Mouse (Mus musculus) adrenal gland, postnatal 4 days (tissue): ENCODE measurements around the gene Rab3ip. TPM values are rescaled to one million over a fixed set of nuclear protein-coding genes. Genes with fewer than 3 reads are reported as not detected.

Experiments used
- DNase-seq, 2 experiments: peaks; one replicate each; pipeline ENCODE4 v3.0.0; 2021 to 2022; ENCODE audit warnings: low spot score in 2 of 2, mixed read lengths in 2 of 2
- total RNA-seq, 2 experiments: library from RNA; stranded (reverse); gene quantifications; 2 replicates each; pipeline ENCODE4 v1.2.3; 2021

Gene Rab3ip
- total RNA-seq, 2 experiments from 2014 or later, result 37.1 to 53.9 TPM

- no peak for DNase-seq
Measured at GRCm38 (mm10) chr10:116962803-116963202, 12.2 kb upstream of the Rab3ip start.

- no peak for DNase-seq
Measured at GRCm38 (mm10) chr10:116962152-116962551, 11.6 kb upstream of the Rab3ip start.

- no peak for DNase-seq
Measured at GRCm38 (mm10) chr10:116957867-116958551, 7.4 kb upstream of the Rab3ip start.

- DNase-seq, result no peak
Measured at GRCm38 (mm10) chr10:116956483-116957158, 6.1 kb upstream of the Rab3ip start.

- no peak for DNase-seq
Measured at GRCm38 (mm10) chr10:116955191-116955590, 4.6 kb upstream of the Rab3ip start.

GRCm38 (mm10) chr10:116950886-116951285 lies 317 bp upstream of the Rab3ip start:
- no peak for DNase-seq

- peak in 1 of 2 experiments; percentile 21 for DNase-seq
Measured at GRCm38 (mm10) chr10:116949111-116950008, 1.2 kb downstream of the Rab3ip start.

GRCm38 (mm10) chr10:116948414-116948813 lies 2.2 kb downstream of the Rab3ip start:
- DNase-seq, result no peak

GRCm38 (mm10) chr10:116944940-116945339 lies 5.6 kb downstream of the Rab3ip start:
- DNase-seq, result no peak

- no peak for DNase-seq
Measured at GRCm38 (mm10) chr10:116944144-116944543, 6.4 kb downstream of the Rab3ip start.

GRCm38 (mm10) chr10:116943025-116943424 lies 7.5 kb downstream of the Rab3ip start:
- no peak for DNase-seq

- DNase-seq, result no peak
Measured at GRCm38 (mm10) chr10:116935028-116935427, 15.5 kb downstream of the Rab3ip start.

GRCm38 (mm10) chr10:116933794-116934193 lies 16.8 kb downstream of the Rab3ip start:
- no peak for DNase-seq

GRCm38 (mm10) chr10:116932418-116932817 lies 18.2 kb downstream of the Rab3ip start:
- no peak for DNase-seq

- no peak for DNase-seq
Measured at GRCm38 (mm10) chr10:116931497-116932179, 18.9 kb downstream of the Rab3ip start.

- DNase-seq, result no peak
Measured at GRCm38 (mm10) chr10:116930936-116931335, 19.6 kb downstream of the Rab3ip start.

GRCm38 (mm10) chr10:116930506-116930905 lies 20.1 kb downstream of the Rab3ip start:
- DNase-seq, result no peak

- no peak for DNase-seq
Measured at GRCm38 (mm10) chr10:116928826-116929225, 21.7 kb downstream of the Rab3ip start.

- no peak for DNase-seq
Measured at GRCm38 (mm10) chr10:116926428-116927113, 24.0 kb downstream of the Rab3ip start.
